Mouse (Mus musculus) cerebellum, adult 2 months (tissue): Measurements from ENCODE around the gene Fgfr2. TPM values are rescaled to one million over a fixed set of nuclear protein-coding genes. Genes with fewer than 3 reads are reported as not detected.

Source experiments
- DNase-seq, 2 experiments: peaks; one replicate each; pipeline ENCODE4 v3.0.0; 2021
- H3K27ac ChIP-seq: fragments of 200-500 bp; 2 replicates; pipeline ENCODE4 v1.5.1; 2012; ENCODE audit warnings: low read length, control low read depth, inconsistent platforms; ENCODE audit not compliant: insufficient read depth
- H3K27me3 ChIP-seq: fragments of 200-500 bp; 2 replicates; pipeline ENCODE4 v1.6.1; 2012; ENCODE audit warnings: inconsistent platforms, mild to moderate bottlenecking, low read length, moderate library complexity; ENCODE audit not compliant: control insufficient read depth, insufficient read depth
- H3K4me1 ChIP-seq: fragments of 200-500 bp; 2 replicates; pipeline ENCODE4 v1.6.1; 2011; ENCODE audit warnings: low read length; ENCODE audit not compliant: control insufficient read depth, insufficient read depth
- H3K4me3 ChIP-seq: fragments of 200-500 bp; replicated peaks from 2 replicates; pipeline ENCODE3; 2011; ENCODE audit warnings: mild to moderate bottlenecking, low read depth, low read length, control low read depth; ENCODE audit not compliant: insufficient read depth
- CTCF ChIP-seq: fragments of 200-500 bp; IDR thresholded peaks from 2 replicates; pipeline ENCODE4 v1.5.1; 2011; ENCODE audit warnings: low read depth, mild to moderate bottlenecking, control low read depth, low read length, moderate library complexity, borderline replicate concordance; ENCODE audit not compliant: insufficient read depth
- POLR2A ChIP-seq: fragments of 200-500 bp; IDR thresholded peaks from 2 replicates; pipeline ENCODE4 v1.6.1; 2011; ENCODE audit warnings: low read length, control low read depth, borderline replicate concordance; ENCODE audit not compliant: insufficient read depth
- WGBS: fragments of 180-500 bp; shearing (Covaris S2); methylation state at CpG from one replicate; pipeline ENCODE4 v1.1.7; 2018; 5-methylcytosine and 5-hydroxymethylcytosine counted together
- polyA plus RNA-seq: library from polyadenylated mRNA; depleted of rRNA; stranded (reverse); fragments of >200 nt; gene quantifications from 2 replicates; pipeline ENCODE4 v1.2.3, GENCODE M21; 2012

Fgfr2 gene
- polyA plus RNA-seq, 1 experiment = 95.3 TPM

- no peak for DNase-seq
- Histone ChIP-seq H3K27me3 (no peaks in the 10 kb centered on the region), H3K27ac (no peak overlapping the region), H3K4me1 (no peaks in the 10 kb centered on the region), H3K4me3 (no peak overlapping the region)
- TF ChIP-seq POLR2A (no peak), CTCF (no peak)
- WGBS = 14% methylated on average over 6 of the region's 6 CpGs
These were observed 1326.0 kb downstream of the Fgfr2 start for GRCm38 (mm10) chr7:131797161-131797560.

GRCm38 (mm10) chr7:131788595-131789206 is 1334.4 kb downstream of the Fgfr2 start:
- TF ChIP-seq POLR2A = no peak
- no peak for TF ChIP-seq CTCF
- no peak for DNase-seq
- WGBS = 29% methylated on average over 10 of the region's 10 CpGs
- Histone ChIP-seq H3K4me3 (no peak overlapping the region), H3K27ac (no peak overlapping the region), H3K4me1 (no peaks in the 10 kb centered on the region), H3K27me3 (no peaks in the 10 kb centered on the region)

GRCm38 (mm10) chr7:131785721-131786120 is 1337.4 kb downstream of the Fgfr2 start:
- Histone ChIP-seq H3K27me3 (no peaks in the 10 kb centered on the region), H3K4me1 (no peaks in the 10 kb centered on the region), H3K27ac (no peak overlapping the region), H3K4me3 (no peak overlapping the region)
- TF ChIP-seq CTCF = no peak
- no peak for TF ChIP-seq POLR2A
- no peak for DNase-seq
- whole genome bisulfite sequencing = 88% methylated on average over 3 of the region's 3 CpGs

- TF ChIP-seq CTCF = no peak
- no peak for TF ChIP-seq POLR2A
- H3K4me3 ChIP-seq = no peak overlapping the region
These were observed 1344.7 kb downstream of the Fgfr2 start for GRCm38 (mm10) chr7:131778271-131778985.

GRCm38 (mm10) chr7:131777461-131778270 is 1345.5 kb downstream of the Fgfr2 start:
- Histone ChIP-seq H3K4me1 (no peaks in the 10 kb centered on the region), H3K4me3 (no peak overlapping the region), H3K27ac (no peak overlapping the region), H3K27me3 (no peaks in the 10 kb centered on the region; the same call in 1 of the 2 replicates)
- 53% methylated on average over 10 of the region's 10 CpGs for WGBS
- DNase-seq = no peak
- TF ChIP-seq POLR2A = no peak
- TF ChIP-seq CTCF = no peak

More at GRCm38 (mm10) chr7:131778271-131778985, 1344.7 kb downstream of the Fgfr2 start:
- no peak for DNase-seq
- Histone ChIP-seq H3K27me3 (no peaks in the 10 kb centered on the region; the same call in 1 of the 2 replicates), H3K4me1 (no peaks in the 10 kb centered on the region), H3K27ac (no peak overlapping the region)
- WGBS = 83% methylated on average over 24 of the region's 24 CpGs

- no peaks in the 10 kb centered on the region for H3K4me1 ChIP-seq
- WGBS = 15% methylated on average over 16 of the region's 16 CpGs
These were observed 1346.9 kb downstream of the Fgfr2 start for GRCm38 (mm10) chr7:131776191-131776752.

GRCm38 (mm10) chr7:131757922-131758321 is 1365.2 kb downstream of the Fgfr2 start:
- Histone ChIP-seq H3K4me1 (no peaks in the 10 kb centered on the region), H3K27ac (no peak overlapping the region), H3K27me3 (no peaks in the 10 kb centered on the region), H3K4me3 (no peak overlapping the region)
- DNase-seq = no peak
- TF ChIP-seq CTCF (no peak), POLR2A (no peak)
- WGBS = 89% methylated on average over 3 of the region's 3 CpGs

More at GRCm38 (mm10) chr7:131776191-131776752, 1346.9 kb downstream of the Fgfr2 start:
- Histone ChIP-seq H3K27me3 (no peaks in the 10 kb centered on the region; the same call in 1 of the 2 replicates), H3K27ac (no peak overlapping the region), H3K4me3 (no peak overlapping the region)
- TF ChIP-seq CTCF = no peak
- TF ChIP-seq POLR2A = no peak
- no peak for DNase-seq
